In the genomic region with DNA sequence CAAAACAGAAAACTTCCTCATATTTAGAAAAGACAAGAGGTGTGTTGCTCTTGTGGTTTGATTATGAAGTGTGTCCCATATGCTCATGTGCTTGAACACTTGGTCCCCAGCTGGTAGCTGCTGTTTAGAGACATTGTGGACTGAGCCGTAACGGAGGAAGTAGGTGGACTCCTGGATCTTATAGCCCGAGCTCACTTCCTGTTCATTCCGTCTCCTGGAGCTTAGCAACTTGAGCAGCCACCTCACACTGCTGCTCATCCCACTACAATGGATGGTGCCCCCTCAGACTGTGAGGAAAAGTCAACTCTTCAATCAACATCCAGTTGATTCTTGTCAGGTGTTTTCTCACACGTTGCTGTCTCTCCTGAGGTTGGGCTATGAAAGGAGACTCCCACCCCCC, we compare ENCODE assay signal across 13 mouse cellular contexts.
"Had no signal": no experiment of that assay in that cellular context is flagged by ENCODE, and none has a peak within 500 bp of the region (broad histone marks: within the 10 kb centered on the region; RNA-seq: fewer than 3 reads in every experiment).

No protein-coding gene starts in this region.

- H3K27ac ChIP-seq: left cerebral cortex, adult 2 months; limb, embryonic 15.5 days; liver, embryonic 12.5 days; midbrain, embryonic 15.5 days; neural tube, embryonic 13.5 days; stomach, embryonic 15.5 days had no signal

- H3K36me3 ChIP-seq: limb, embryonic 15.5 days; liver, embryonic 12.5 days; midbrain, embryonic 15.5 days; neural tube, embryonic 13.5 days; stomach, embryonic 15.5 days had no signal

- H3K4me2 ChIP-seq: limb, embryonic 15.5 days; liver, embryonic 12.5 days; midbrain, embryonic 11.5 days; midbrain, embryonic 15.5 days; neural tube, embryonic 13.5 days; stomach, embryonic 15.5 days had no signal

- H3K27me3 ChIP-seq: limb, embryonic 15.5 days; liver, embryonic 12.5 days; megakaryocyte, embryonic 14.5 days; midbrain, embryonic 15.5 days; stomach, embryonic 15.5 days had no signal

- H3K4me1 ChIP-seq: limb, embryonic 15.5 days; liver, embryonic 12.5 days; stomach, embryonic 15.5 days had no signal

- H3K9ac ChIP-seq: limb, embryonic 15.5 days; liver, embryonic 12.5 days; midbrain, embryonic 15.5 days; neural tube, embryonic 13.5 days; stomach, embryonic 15.5 days had no signal

- DNase-seq: kidney, adult 2 months; kidney, postnatal 25 days; lung, postnatal 36 days; right cerebral cortex, postnatal 25 days; thymus, postnatal 4 days had no signal

- ATAC-seq: liver, embryonic 12.5 days; midbrain, embryonic 15.5 days had no signal

- H3K4me3 ChIP-seq: left cerebral cortex, adult 2 months; limb, embryonic 15.5 days; liver, embryonic 12.5 days; megakaryocyte, embryonic 14.5 days; midbrain, embryonic 15.5 days; neural tube, embryonic 13.5 days; stomach, embryonic 15.5 days had no signal

- H3K9me3 ChIP-seq: limb, embryonic 15.5 days; liver, embryonic 12.5 days; midbrain, embryonic 15.5 days; neural tube, embryonic 13.5 days; stomach, embryonic 15.5 days had no signal
